Mouse (Mus musculus): ENCODE results near the gene Ptpn1.

The Ptpn1 gene

DNA sequence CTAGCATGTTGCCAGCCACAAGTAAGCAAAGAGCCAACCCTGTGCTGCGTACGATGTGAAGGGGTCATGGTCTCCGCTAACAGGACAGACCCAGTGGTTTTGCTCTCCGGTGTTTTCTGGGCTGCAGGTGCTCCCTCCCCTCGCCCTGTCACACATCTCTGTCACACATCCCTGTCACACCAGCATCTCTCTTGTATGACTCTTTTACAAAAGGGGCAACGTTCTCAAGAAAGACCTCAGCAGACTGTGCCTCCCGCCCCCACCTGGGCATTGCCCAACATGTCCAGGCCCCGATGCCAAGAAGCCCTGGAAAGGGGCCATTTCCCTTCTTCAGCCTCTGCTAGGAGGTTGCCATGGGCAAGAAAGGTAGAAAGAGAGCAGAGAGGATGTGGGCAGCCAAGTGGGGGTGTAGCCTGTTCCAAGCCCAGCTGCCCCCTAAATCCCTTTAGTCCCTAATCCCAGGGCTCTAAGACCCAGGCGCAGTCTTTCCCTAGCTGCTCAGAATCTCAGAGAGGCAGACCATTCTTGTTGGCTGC, 10.8 kb upstream of the Ptpn1 start:
- in situ Hi-C loops (cut with MseI, MboI), result no loop called here

DNA sequence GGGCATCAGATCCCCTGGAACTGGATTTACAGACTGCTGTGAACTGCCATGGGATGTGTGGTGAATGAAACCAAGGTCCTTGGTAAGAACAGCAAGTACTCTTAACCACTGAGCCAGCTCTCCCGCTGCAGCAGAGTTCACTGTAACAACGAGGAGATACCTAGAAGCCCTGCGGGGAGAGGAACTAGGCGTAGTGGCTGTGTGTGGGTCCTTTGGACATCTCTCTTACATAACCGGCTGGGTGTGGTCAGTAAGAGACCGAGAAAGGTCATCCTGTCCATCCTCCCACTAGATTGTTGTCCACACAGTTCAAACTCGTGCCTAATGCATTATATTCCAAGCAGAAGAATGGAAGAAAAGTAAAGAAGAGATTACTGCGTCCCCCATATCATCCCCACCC, 10.0 kb upstream of the Ptpn1 start:
- in situ Hi-C loops (cut with MseI, MboI), result no loop called here

DNA sequence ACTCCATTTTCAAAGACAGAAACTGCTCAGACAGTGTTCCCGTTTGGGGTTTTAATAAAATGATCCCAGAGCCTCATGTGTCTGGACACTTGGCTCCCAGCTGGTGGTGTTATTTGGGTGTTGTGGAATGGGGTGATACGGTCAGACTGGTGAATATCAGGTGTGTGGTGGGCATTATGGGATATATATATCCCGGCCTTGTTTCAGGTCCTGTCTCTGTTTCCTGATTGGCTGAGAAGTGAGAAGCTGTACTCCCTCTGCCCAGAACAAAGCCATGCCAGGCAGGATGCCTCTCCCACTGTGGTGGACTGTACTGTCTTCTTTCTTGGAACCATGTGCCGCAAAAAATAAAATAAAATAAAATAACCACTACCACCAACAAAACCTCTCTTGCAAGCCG, 7.8 kb upstream of the Ptpn1 start:
- in situ Hi-C loops (cut with MseI, MboI), result no loop called here

DNA sequence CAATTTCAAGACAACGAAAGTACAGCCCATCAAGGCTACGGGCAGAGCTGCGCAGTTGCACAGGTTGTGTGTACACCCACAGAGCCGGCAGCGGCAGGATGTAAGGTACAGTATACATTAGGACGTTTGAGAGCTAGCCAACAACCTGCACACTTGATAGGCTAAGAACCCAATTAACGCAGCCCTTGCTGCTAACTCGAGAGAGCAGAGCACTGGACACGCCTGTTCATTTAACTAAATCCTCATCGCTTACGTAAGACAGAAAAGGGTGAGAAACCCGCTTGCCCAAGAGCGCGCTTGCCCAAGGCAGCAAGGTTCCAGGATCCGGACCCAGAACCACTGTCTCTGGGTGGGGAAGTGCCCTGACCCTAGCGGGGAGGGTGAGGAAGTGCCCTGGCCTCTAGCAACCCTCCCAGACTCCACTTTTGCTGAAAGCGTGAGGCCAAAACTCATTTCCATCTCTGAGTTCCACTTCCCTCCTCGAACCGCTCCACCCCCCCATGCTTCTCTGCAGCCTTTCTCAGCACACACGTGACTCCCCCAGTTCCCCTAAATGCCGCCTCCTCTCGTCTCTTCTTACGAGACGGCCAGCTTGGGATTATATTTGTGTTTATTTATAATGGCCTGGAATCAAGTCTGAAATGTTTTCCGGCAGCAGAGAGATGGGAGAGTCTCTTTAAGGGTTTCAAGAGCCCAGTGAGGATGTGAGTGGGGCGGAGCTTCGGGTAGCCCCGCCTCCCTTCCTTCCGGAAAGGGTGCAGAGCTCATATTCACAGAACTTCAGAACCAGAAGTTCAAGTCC, 6.9 kb upstream of the Ptpn1 start:
- in situ Hi-C loops (cut with MseI, MboI), result no loop called here

DNA sequence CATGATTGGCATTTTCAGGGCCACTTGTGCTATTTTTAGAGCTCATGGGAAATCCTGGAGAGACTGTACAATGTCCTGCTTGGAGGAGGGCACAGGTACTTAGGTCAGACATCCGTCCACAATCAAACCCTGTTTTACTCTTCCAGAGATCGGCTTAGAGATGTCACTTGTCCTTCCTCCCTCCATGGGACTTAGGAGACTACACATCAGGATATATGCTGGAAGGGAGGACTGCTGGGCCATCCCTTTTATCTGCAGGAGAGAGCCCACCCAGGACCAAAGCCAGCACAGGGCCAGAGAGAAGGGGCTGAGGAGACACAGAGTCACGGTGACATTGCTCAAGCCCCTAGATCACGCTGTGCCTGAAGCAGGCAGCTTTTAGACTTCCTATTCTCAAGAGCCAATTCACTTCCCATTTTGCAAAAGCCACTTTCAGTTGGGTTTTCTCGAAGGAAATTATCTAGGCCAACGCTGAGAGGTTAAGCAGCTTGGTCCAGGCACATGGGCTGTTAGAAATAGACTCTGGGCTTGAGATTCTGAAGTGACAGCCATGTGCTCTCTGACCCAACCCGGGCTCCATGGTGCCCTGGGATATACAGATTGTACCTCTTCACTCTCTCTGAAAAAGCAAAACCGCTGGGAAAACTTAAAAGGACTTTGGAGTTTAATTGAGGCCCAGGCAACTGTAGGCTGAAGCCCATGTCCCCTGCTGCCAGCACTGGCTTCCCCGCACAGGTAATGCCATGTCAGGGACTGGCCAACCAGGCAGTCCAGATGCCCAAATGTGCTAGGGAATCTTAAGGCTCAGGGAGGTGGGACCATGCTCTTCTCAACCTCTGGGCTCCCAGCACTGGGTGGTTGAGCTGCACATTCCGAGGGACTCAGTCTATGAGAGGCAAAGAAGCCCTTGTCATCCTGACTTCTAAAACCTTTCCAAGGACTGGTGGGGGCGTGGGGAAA, 5.7 kb upstream of the Ptpn1 start:
- in situ Hi-C loops (cut with MseI, MboI), result no loop called here

DNA sequence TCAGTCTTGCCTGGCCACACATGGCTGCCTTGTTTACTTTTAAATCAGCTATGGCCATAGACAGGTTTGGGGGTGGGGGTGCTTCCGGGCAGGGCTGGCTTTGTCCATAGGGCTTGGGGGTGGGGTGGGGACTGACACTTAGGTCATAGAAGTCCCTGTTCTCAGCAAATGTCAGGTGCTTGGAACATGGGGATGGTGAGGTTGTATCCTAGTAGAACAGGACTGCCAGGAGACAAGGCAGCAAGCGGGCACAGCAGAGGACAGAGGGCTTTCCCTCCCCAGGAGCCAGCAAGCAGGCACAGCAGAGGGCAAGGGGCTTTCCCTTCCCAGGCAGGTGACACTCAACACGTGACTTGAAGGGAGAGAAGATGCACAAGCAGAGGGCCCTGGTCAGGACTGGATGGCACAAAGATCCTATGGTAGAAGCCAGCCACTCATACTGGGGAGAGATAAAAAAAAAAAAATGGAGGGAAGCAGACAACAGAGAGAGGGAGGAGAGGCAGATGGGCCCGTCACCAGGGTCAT, 3.8 kb upstream of the Ptpn1 start:
- in situ Hi-C loops (cut with MseI, MboI), result no loop called here

DNA sequence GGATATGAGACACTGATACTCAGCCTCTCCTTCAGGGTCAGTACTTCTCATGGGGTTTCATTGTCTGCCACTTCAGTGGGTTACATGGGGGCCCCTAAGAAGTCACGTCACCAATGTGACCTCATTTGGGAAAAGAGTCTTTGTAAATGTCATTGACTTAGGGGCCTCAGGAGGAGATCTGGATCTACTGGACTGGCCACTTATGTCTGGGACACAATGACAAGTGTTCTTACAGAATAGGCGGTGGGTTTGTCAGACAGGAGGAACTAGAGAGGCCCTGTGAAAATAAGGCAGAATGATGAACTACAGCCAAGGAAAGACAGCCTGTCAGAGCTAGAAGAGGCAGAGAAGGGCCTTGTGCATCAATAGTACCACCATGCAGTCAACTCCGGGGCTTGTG, 2.9 kb upstream of the Ptpn1 start:
- in situ Hi-C loops (cut with MseI, MboI), result no loop called here

DNA sequence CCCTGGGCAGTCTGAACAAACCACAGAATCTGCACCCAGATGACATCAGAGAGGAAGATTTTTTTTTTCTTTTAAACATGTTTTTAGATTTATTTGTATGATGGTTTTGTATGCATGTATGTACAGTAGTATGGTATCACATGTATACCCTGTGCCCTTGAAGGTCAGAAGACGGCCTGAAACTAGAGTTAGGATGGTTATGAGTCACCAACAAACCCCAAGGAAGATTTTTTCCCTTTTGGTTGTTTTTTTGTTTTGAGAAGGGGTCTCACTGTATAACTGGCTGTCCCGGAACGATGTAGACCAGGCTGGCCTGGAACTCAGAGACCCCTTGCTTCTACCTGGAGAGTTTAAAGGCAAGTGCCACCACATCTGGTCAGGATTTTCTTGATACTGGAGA, 882 bp upstream of the Ptpn1 start:
- in situ Hi-C loops (cut with MseI, MboI), result no loop called here

DNA sequence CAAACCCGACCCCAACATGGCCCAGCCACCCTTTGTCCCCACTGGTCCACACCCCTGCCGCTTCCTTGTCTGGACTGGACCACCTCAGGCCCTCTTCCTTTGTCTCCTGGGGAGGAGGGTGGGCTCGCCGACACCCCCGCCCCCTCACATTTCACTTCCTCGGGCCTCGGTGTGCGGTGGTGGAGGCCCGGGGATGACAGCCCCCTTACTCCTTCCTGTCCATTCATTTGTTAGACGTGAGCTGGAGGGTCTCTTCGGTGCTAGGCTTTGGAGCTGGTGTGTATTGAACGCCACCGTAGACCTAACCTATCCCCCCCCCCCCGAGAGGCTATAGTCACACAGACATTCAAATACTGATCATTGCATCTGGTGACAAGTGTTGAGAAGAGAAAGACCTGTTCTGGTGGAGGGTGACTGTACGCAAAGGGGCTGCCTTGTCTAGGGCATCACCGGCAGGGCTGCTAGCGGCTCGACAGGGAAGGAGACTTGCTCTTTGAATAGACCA, 922 bp downstream of the Ptpn1 start:
- in situ Hi-C loops (cut with MseI, MboI), result no loop called here

DNA sequence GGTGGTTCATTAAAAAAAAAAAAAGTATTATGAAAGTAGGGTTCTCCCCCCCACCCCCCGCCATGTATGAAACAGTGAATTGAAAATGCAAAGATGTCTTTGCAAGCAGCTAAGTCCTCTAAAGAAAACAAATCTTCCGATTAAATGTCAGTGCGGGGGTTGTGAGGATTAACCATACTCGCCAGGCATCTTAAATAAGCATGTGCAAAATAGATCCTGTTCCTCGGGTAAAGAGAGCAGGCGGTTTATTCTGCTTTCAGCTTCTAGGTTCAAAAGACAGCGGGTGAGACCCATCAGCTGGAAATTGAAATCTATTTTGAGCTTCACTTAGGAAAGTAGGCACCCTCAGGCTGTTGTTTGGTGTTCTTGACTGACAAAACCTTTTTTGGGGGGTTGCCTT, 1.5 kb downstream of the Ptpn1 start:
- in situ Hi-C loops (cut with MseI, MboI), result no loop called here

DNA sequence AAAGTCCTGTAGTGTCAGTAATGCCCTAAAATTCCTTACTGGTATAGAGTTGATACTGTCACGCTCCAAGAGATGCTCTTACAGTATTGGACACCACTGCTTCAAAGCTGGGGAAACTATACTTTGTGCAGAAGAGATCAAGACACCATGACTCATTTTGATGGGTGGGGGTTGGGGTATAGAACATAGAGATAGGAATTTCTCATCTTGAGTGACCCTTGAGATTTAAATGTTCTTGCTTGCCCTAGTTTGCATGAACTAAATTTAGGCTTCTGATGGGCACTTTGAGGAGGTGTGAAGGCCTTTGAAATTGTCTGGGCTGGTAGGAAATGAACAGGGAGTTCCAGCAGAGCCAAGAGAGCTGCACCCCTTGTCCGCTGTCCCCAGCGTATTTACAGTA, 4.1 kb downstream of the Ptpn1 start:
- in situ Hi-C loops (cut with MseI, MboI), result no loop called here

DNA sequence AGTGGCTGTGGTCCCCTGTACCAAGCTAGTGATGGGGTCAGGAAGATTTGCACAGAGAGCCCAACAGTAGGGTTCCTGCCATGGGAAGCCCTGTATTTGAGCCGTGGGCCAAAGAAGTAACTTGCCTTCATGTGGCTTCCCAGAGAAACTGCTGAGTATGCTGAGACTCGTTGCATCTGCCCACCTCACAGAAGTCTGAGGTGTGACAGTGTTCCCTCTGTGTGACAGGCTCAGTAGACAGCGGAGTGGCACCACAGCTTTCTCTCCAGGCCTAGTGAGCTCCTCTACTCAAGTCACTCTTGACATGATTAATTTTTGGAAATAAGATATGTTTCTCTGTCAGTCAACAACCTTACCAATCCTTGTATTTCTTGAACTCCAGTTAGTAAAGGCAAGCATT, 6.9 kb downstream of the Ptpn1 start:
- in situ Hi-C loops (cut with MseI, MboI), result no loop called here

DNA sequence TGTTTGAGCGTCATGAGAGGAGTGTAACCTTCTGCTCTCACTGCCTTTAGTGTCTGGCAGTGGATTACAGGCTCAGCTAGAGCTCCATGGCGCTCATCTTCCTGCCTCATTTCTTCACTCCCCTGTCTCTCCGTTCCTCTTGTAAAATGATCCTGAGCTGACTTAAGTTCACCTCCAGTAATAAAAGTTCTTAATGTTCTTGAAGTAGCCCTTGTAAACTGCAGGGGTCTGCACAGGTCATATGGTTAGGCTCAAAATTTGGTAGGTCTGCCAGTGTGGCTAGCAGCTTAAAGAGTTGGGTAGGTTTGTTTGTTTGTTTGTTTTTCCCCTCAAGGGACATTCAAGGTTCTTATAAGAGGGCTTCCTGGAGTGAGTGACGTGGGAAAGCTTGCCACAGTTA, 7.3 kb downstream of the Ptpn1 start:
- in situ Hi-C loops (cut with MseI, MboI), result no loop called here

DNA sequence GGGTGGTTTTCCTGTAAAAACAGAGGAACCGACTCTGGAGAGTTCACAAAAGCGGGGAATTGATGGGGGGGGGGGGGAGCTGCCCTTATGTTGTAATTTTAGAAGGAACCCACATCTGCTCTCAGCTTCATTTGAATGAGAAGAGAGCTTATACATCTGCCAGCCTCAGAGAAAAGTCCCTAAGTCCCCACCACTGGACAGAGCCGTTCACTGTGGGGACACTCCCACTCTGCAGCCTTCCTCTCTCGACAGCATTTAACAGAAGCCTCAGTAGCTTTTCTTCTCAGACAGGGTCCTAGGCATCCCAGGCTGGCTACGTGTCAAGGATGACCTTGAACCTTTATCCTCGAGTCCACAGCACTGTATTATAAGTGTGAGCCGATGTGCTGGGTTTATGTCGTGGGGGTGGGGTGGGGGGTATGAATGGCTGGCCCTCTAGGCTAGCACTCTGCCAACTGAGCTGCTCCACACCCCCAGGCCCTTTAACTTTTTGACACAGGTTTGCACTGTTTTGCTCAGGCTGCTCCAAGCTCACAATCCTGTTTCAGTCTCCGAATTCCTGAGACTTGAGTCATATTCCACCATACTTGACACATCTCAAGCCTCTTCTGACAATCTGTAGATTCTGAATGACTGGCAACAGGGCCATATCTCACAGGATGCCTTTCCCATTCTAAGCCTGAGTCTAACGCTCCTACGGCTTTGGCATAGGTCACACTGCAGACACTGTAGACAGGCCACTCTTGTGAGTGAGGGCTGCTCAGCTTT, 8.0 kb downstream of the Ptpn1 start:
- in situ Hi-C loops (cut with MseI, MboI), result no loop called here

DNA sequence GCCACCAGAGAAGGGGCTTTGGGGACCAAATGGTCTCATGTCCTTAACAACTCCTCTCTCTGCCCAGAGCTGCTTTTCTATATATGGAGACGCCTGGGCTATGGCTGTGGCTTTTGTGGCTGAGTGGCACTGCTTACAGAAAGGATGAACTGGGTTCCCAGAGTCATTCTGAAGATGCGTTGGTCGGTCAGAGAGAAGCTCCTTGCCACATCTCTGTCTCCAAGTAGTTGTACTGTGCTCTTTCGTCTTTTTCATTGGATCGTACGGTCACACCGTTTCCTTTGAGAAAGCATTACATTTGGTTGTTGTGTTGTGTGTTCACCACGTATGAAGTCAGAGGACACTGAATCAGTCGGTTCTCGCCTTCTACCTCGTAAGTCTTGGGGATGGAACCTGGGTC, 8.8 kb downstream of the Ptpn1 start:
- in situ Hi-C loops (cut with MseI, MboI), result no loop called here

DNA sequence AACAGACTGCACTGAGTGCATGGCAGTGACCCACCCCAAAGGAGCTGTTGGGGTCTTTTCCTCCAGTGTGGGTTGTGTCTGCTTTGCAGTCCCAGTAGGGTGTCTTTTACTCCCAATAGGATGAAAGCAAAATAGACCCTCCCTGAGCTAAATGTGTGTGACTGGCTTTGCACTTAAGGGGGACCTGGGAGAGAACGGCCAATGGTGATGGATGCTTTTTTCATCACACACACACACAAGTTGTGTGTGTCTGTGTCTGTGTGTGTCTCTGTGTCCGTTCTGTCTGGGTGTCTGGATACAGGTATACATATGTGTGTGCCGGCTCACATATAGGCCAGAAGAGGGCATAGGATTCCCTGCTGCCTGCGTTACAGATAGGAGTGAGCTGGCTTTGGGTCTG, 9.5 kb downstream of the Ptpn1 start:
- in situ Hi-C loops (cut with MseI, MboI), result no loop called here

DNA sequence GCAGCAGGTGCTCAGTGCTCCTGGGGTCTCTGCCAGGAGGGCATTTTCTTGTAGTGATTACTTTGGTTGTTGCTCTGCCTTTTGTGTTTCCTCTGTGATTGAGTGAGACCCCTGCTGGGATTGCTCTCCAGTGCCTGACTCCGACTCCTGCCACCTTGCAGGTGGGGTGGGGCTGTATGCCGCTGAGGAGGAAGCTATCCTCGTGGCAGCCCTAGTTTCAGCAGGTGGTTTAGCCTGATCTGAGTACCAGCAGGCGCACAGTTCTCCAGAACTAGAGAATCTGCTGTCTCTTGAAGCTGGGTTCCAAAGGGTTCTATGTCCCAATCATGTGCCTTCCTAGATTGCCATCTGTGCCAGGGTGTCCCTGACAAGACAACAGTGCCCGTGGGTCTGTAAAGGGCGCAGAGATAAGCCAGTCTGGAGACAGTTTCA, 9.9 kb downstream of the Ptpn1 start:
- in situ Hi-C loops (cut with MseI, MboI), result no loop called here

DNA sequence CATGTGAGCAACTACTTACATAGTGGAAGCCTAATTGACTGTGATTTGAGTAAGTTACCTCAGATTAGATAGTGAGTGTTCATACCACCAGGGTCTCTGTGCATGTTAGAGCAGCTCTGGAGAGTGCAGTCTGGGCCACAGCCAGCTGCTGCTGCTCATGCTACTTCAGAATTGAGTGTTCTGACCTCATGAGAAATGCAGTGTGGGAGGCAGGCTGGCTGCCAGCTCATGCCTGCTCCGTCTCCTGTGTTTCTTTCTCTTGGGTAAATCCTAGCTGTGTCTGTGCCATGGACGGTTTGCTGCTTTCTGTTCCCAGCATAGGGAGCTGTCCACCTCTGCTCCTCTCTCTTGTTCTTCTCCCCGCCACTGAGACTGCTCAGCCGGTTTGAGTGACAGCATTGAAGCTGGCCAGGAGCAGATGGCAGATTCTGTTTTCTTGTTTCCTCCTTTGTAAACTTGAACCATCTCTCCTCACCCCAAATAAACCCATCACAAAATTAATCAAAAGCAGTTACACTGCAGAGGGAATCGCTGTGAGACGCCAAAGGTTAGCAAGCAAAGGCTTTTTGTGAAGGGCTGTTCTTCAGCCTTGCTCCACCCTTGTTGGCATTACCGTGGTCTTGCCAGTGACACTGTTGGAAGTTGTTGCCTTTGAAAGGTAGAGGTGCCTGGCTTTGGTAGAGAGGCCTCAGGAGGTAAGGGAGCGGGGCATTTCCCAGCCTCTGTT, 10.5 kb downstream of the Ptpn1 start:
- in situ Hi-C loops (cut with MseI, MboI), result no loop called here

DNA sequence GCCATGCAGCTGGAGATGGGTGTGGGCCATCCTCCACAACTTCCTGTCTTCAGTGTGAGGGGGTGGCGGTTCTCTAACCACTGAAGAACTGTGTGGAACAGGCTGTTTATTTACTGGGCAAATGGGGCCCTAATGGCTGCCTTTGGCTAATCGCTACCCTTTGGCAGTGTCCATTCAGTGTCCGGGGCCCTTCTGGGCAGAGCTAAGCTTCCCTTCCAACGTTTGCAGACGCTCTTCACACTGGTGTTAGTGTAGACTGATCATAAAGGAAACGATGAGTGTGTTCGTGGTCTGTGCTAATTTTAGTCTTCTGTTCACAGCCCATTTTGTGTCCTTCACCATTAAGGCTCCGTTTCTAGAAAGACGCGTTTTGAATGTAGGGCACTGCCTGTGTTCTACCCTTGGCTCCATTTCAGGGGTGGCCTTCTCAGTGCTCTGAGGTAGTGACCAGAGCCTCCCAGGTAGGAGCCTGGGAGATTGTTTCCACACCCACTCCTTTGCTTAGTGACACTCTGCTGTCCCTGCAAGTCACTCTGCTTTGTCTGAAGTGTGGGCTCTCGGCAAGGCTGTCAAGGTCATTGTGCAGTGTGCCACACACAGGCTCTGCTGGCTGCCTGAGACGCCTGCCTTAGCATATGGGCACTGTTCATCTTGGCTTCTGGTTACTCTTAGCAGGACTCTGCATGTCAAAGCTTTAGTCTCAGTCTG, 11.2 kb downstream of the Ptpn1 start:
- in situ Hi-C loops (cut with MseI, MboI), result no loop called here

DNA sequence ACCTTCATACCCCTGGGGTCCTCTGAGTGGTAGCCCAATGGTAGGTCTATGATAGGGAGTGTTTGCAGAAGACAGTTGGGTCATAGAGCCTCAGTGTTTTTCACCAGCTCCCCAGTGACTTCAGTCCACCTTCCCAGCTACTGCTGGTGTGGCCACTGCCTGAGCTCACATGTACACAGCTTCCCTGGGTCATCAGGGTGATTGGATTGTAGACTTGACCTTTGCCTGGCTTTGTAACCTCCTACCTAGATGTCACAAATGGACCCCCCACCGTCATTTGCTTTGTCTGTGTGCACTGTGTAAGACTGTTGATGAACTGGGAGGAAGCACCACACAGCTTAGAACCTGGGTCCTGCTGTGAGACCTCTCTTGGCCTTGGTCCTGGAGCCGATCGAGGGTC, 12.3 kb downstream of the Ptpn1 start:
- in situ Hi-C loops (cut with MseI, MboI), result no loop called here

Measured in mouse trophoblast stem cell (cell line).